ENCODE assay signal across 15 mouse cellular contexts in the genomic region with DNA sequence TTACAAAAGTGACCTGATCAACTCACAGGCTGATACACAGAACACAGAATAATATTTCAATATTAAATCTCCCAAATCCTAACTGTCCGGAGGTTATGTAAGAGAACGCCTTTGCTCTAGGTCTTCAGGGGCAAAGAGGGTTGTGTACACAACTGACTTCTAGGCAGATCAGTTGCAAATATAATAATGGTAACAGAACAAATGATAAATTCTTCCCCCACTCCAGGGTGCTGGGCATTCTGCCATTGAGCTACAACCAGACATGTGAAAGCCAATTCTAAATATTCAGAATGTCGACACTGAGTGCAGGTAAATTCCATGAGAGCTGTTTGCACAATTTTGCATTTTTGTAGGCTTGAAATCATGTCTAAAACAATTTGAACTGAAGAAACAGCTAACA. TPM values are rescaled to one million over a fixed set of nuclear protein-coding genes. Genes with fewer than 3 reads are reported as not detected.
DNase-seq lines count a peak whose midpoint lies in the region; ATAC-seq and TF ChIP-seq lines count a peak whose summit lies in the region.
"Had no signal": no experiment of that assay in that cellular context is flagged by ENCODE, and none has a peak within 500 bp of the region (broad histone marks: within the 10 kb centered on the region; RNA-seq: fewer than 3 reads in every experiment).

No protein-coding gene starts in this region.

- 72% methylated on average over 3 of the region's 3 CpGs for WGBS in heart, embryonic 13.5 days
- 18% methylated on average over 3 of the region's 3 CpGs for WGBS in cerebellum, adult 2 months
- 64% methylated on average over 3 of the region's 3 CpGs for WGBS in liver, postnatal 0 days (ENCODE audit: insufficient replicate concordance)

- no peak for TF ChIP-seq CTCF in G1E (IDR thresholded peaks at IDR 0.05; ENCODE audit: low read depth, low read length)
- TF ChIP-seq CTCF in cerebellum, adult 2 months (IDR thresholded peaks at IDR 0.05; ENCODE audit: borderline replicate concordance, insufficient read depth, low read depth, low read length) = no peak
- TF ChIP-seq CTCF in liver, postnatal 0 days (IDR thresholded peaks at IDR 0.05; ENCODE audit: low read depth) = no peak

- H3K27ac ChIP-seq in heart, embryonic 13.5 days (replicated peaks) = 0 out of 2 replicates have a peak overlapping the region, but pooled peaks have one; percentile 12
- H3K27ac ChIP-seq in cerebellum, adult 2 months (ENCODE audit: insufficient read depth, low read length) = no peak overlapping the region; the same call in 1 of the 2 replicates
- H3K27ac ChIP-seq in liver, postnatal 0 days (ENCODE audit: low read depth) = peak overlapping the region; percentile 5; the same call in 1 of the 2 replicates
- H3K27ac ChIP-seq: embryonic facial prominence, embryonic 15.5 days; heart, embryonic 15.5 days; kidney, postnatal 0 days had no signal

- H3K4me1 ChIP-seq in heart, embryonic 13.5 days = peaks cover 77% of the 10 kb centered on the region
- H3K4me1 ChIP-seq in G1E (ENCODE audit: insufficient read depth, low read depth, low read length) = peaks cover 75% of the 10 kb centered on the region
- peaks cover 10% of the 10 kb centered on the region; the same call in 1 of the 2 replicates for H3K4me1 ChIP-seq in cerebellum, adult 2 months (ENCODE audit: control insufficient read depth, insufficient read depth, low read length)
- peaks cover 41% of the 10 kb centered on the region for H3K4me1 ChIP-seq in liver, postnatal 0 days (ENCODE audit: insufficient read depth)

- no peaks in the 10 kb centered on the region for H3K9me3 ChIP-seq in heart, embryonic 13.5 days
- H3K9me3 ChIP-seq in G1E (replicated peaks) = no peaks in the 10 kb centered on the region
- H3K9me3 ChIP-seq in liver, postnatal 0 days (ENCODE audit: low read length) = no peaks in the 10 kb centered on the region
- H3K9me3 ChIP-seq: embryonic facial prominence, embryonic 15.5 days; heart, embryonic 15.5 days; megakaryocyte, embryonic 14.5 days had no signal

- H3K9ac ChIP-seq in heart, embryonic 13.5 days = no peak overlapping the region
- no peak overlapping the region for H3K9ac ChIP-seq in liver, postnatal 0 days (replicated peaks)
- H3K9ac ChIP-seq: embryonic facial prominence, embryonic 15.5 days; heart, embryonic 15.5 days had no signal

- no peak for DNase-seq in heart, adult 8-10 months (ENCODE audit: low spot score)
- DNase-seq in G1E (ENCODE audit: low spot score) = no peak
- peak; percentile 73 to 76 for DNase-seq in cerebellum, adult 2 months
- peak; percentile 36 for DNase-seq in liver, postnatal 0 days
- no peak for DNase-seq in neural tube, embryonic 10.5 days (ENCODE audit: extremely low spot score, low spot score)
- DNase-seq in spleen, adult 12 weeks (ENCODE audit: low spot score) = no peak
- DNase-seq: gastrocnemius, postnatal 10 days; right cerebral cortex, postnatal 25 days had no signal

- no peak overlapping the region for H3K4me3 ChIP-seq in heart, embryonic 13.5 days
- peak overlapping the region; percentile 14; the same call in 1 of the 2 replicates for H3K4me3 ChIP-seq in G1E (ENCODE audit: low read depth, low read length)
- no peak overlapping the region for H3K4me3 ChIP-seq in cerebellum, adult 2 months (replicated peaks; ENCODE audit: insufficient read depth, low read depth, low read length)
- no peak overlapping the region for H3K4me3 ChIP-seq in liver, postnatal 0 days (ENCODE audit: low read depth, low read length)
- H3K4me3 ChIP-seq: embryonic facial prominence, embryonic 15.5 days; heart, embryonic 15.5 days; megakaryocyte, embryonic 14.5 days had no signal

- no peaks in the 10 kb centered on the region for H3K27me3 ChIP-seq in heart, embryonic 13.5 days (replicated peaks)
- no peaks in the 10 kb centered on the region for H3K27me3 ChIP-seq in G1E (ENCODE audit: insufficient read depth, low read length)
- no peaks in the 10 kb centered on the region for H3K27me3 ChIP-seq in cerebellum, adult 2 months (ENCODE audit: control insufficient read depth, insufficient read depth, low read length)
- no peaks in the 10 kb centered on the region for H3K27me3 ChIP-seq in liver, postnatal 0 days (ENCODE audit: insufficient read depth, low read length)
- H3K27me3 ChIP-seq: embryonic facial prominence, embryonic 15.5 days; heart, embryonic 15.5 days had no signal

- H3K36me3 ChIP-seq in heart, embryonic 13.5 days = no peaks in the 10 kb centered on the region
- H3K36me3 ChIP-seq in G1E (replicated peaks) = peaks cover 44% of the 10 kb centered on the region
- no peaks in the 10 kb centered on the region for H3K36me3 ChIP-seq in liver, postnatal 0 days (replicated peaks; ENCODE audit: insufficient read depth, low read length)
- H3K36me3 ChIP-seq: embryonic facial prominence, embryonic 15.5 days; heart, embryonic 15.5 days had no signal

- H3K4me2 ChIP-seq in heart, embryonic 13.5 days = 0 out of 2 replicates have a peak overlapping the region, but pooled peaks have one; percentile 96
- peak overlapping the region; percentile 19; the same call in 1 of the 2 replicates for H3K4me2 ChIP-seq in liver, postnatal 0 days (ENCODE audit: low read depth, low read length)
- H3K4me2 ChIP-seq: embryonic facial prominence, embryonic 15.5 days; heart, embryonic 15.5 days had no signal

- ATAC-seq in heart, embryonic 13.5 days (ENCODE audit: extremely low read depth, insufficient number of reproducible peaks, low FRiP score, low TSS enrichment) = no peak
- no peak for ATAC-seq in G1E (ENCODE audit: extremely low read depth, insufficient number of reproducible peaks, low FRiP score, poor library complexity, severe bottlenecking)
- ATAC-seq in liver, postnatal 0 days = no peak
- ATAC-seq: forebrain, embryonic 14.5 days; inflammation-experienced regulatory T-cells, adult 6 months had no signal

- TF ChIP-seq EP300 in liver, postnatal 0 days (IDR thresholded peaks at IDR 0.05; ENCODE audit: low read depth) = 0 out of 2 replicates have a peak, but pooled peaks have one; percentile 14

- TF ChIP-seq POLR2A in cerebellum, adult 2 months (IDR thresholded peaks at IDR 0.05; ENCODE audit: borderline replicate concordance, insufficient read depth, low read length) = no peak

RNA-seq across cellular contexts. Expression of a gene that starts 3.9 kb away (rescaled TPM):
- polyA plus RNA-seq in heart, embryonic 13.5 days (2015; fragmentation: Nextera tagmentation; extraction: Ambion mirVana) = 292 and 311 TPM in 2 replicates
- 100 to 1,000 TPM; 290 to 388 (median 328) TPM for total RNA-seq in heart, adult 8-10 months (2022)
- 721 and 724 TPM in 2 replicates for total RNA-seq in G1E (2014; fragmentation: Nextera tagmentation)
- total RNA-seq in G1E (2017) = 454 and 492 TPM in 2 replicates
- polyA plus RNA-seq in G1E (2012) = 65.1 and 79.4 TPM in 2 replicates
- polyA plus RNA-seq in cerebellum, adult 2 months (2012; rRNA removed) = 1,017 and 1,095 TPM in 2 replicates
- polyA plus RNA-seq in liver, postnatal 0 days (2015; fragmentation: Nextera tagmentation; extraction: Ambion mirVana) = 167 and 178 TPM in 2 replicates

Comparison
In these comparisons a context has a peak if more than half of its experiments do, and no peak if none do; other contexts are left out.
1. DNase-seq: peak in cerebellum, adult 2 months (2 of 2) and liver, postnatal 0 days (single experiment); none in heart, adult 8-10 months (single experiment), G1E (single experiment), neural tube, embryonic 10.5 days (single experiment) and spleen, adult 12 weeks (single experiment).